21 mouse cellular contexts compared by ENCODE assay signal in the genomic region with DNA sequence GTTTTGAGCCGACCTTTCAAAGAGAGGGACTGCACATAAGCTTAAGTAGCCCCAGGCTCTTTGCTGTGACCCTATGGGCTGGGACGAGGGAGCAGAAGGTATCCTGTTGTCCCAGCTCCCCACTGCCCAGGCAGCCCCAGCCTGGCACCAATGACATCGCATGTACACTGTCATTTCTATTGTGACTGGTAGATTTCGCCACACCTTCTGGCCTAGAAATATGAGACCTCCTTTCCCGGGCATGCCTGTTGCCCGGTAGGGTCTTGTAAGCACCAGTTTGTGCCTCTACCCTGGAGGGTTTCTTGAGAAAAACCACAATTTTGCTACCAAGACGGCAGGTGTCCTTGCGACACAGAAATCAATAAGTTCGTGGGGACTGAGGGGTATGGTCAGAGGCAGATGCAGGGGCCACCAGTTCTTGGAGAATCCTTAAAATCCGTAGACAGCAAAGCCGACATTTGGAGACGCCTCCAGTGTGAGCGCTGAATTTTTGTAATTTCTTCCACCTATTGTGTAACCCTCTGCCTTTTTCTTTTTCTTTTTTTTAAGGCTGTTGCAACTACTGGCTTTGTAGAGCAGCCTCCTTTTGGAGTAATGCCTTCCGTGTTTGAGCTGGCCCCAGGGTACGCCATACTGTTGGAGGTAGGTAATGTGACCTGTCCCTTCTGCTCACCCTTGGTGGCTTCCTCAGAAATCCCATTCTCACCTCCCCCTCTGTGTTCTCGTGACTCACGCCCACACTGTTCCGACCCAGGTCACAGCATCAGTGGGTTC. TPM values are rescaled to one million over a fixed set of nuclear protein-coding genes. Genes with fewer than 3 reads are reported as not detected.
"Had no signal": no experiment of that assay in that cellular context is flagged by ENCODE, and none has a peak within 500 bp of the region (broad histone marks: within the 10 kb centered on the region; RNA-seq: fewer than 3 reads in every experiment).

No protein-coding gene starts in this region.

- ATAC-seq: liver, embryonic 12.5 days; midbrain, embryonic 16.5 days had no signal

- H3K27me3 ChIP-seq: limb, embryonic 15.5 days; liver, embryonic 12.5 days; neural tube, embryonic 13.5 days; stomach, embryonic 15.5 days had no signal

- DNase-seq: kidney, adult 8-10 months; kidney, postnatal 25 days; lung, embryonic 14.5 days; lung, postnatal 14 days; retina, postnatal 1 day; right cerebral cortex, postnatal 4 days; thymus, adult 2 months; thymus, postnatal 25 days had no signal

- H3K4me2 ChIP-seq: limb, embryonic 15.5 days; liver, embryonic 12.5 days; lung, embryonic 14.5 days; neural tube, embryonic 13.5 days; stomach, embryonic 15.5 days had no signal

- H3K36me3 ChIP-seq: limb, embryonic 15.5 days; liver, embryonic 12.5 days; midbrain, embryonic 10.5 days; neural tube, embryonic 13.5 days; stomach, embryonic 15.5 days had no signal

- H3K9ac ChIP-seq: limb, embryonic 15.5 days; liver, embryonic 12.5 days; lung, embryonic 14.5 days; neural tube, embryonic 13.5 days; stomach, embryonic 15.5 days had no signal

- H3K27ac ChIP-seq: left cerebral cortex, adult 2 months; limb, embryonic 15.5 days; liver, embryonic 12.5 days; midbrain, embryonic 10.5 days; neural tube, embryonic 13.5 days; stomach, embryonic 15.5 days had no signal

- H3K4me1 ChIP-seq: liver, embryonic 12.5 days; stomach, embryonic 15.5 days had no signal

- H3K9me3 ChIP-seq: limb, embryonic 15.5 days; liver, embryonic 12.5 days; midbrain, embryonic 10.5 days; neural tube, embryonic 13.5 days; stomach, embryonic 15.5 days had no signal

- H3K4me3 ChIP-seq: left cerebral cortex, adult 2 months; limb, embryonic 15.5 days; liver, embryonic 12.5 days; midbrain, embryonic 10.5 days; neural tube, embryonic 13.5 days; stomach, embryonic 15.5 days had no signal

RNA-seq across cellular contexts. Expression of gene Gm47289, which starts 36.2 kb away (rescaled TPM):
- total RNA-seq: layer of hippocampus, postnatal 25 days; left cerebral cortex, adult 2 months; left cerebral cortex, postnatal 14 days had no signal
- polyA plus RNA-seq: kidney, embryonic 16.5 days; limb, embryonic 11.5 days; limb, embryonic 15.5 days; liver, embryonic 12.5 days; lung, embryonic 14.5 days; midbrain, embryonic 10.5 days; midbrain, embryonic 16.5 days; neural tube, embryonic 13.5 days; spleen, adult 2 months; stomach, embryonic 15.5 days; testis, adult 2 months; thymus, adult 2 months had no signal
